Mouse (Mus musculus) brain, adult 10 weeks (tissue): ENCODE measurements around the gene Gm49601. TPM values are rescaled to one million over a fixed set of nuclear protein-coding genes. Genes with fewer than 3 reads are reported as not detected.

ENCODE experiments used
- polyA plus RNA-seq: library from polyadenylated mRNA; stranded (reverse); fragments of 350-450 nt; fragmentation: Illumina TruSeq; extraction: RNeasy Lipid Tissue Mini Kit (QIAGEN cat#74804); gene quantifications from one replicate; pipeline ENCODE4 v1.2.3, GENCODE M21; 2015; ENCODE audit warnings: low read depth, low replicate concordance

Gm49601 gene
- polyA plus RNA-seq = 124 TPM

DNA sequence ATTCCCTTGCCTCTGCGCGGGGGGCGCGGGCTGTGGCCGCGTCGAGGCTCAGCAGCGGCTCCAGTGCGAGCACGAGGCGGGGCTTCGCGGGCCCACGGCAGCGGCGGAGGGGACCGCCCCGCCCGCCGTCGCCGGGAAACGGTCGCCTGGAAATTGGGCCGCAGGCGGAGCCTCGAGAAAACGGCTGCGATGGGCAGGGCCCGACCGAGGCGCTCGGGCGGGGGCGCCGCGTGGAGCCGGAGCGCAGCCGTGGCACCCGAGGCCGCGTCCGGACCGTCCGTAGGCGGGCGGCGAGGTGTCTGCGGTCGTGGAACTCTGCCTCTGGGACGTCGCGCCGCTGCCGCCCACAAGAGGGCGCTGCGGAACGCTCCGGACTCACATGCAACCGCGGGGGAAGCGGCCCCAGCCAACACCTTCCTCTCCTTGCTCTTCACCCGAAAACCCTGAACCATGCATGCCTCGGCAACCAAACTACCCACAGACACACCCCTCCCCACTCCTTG is at the start of gene Gm49601:
Gene Gm49601 (minus strand): TSS at position 52 of the 503 bp plus-strand sequence.

DNA sequence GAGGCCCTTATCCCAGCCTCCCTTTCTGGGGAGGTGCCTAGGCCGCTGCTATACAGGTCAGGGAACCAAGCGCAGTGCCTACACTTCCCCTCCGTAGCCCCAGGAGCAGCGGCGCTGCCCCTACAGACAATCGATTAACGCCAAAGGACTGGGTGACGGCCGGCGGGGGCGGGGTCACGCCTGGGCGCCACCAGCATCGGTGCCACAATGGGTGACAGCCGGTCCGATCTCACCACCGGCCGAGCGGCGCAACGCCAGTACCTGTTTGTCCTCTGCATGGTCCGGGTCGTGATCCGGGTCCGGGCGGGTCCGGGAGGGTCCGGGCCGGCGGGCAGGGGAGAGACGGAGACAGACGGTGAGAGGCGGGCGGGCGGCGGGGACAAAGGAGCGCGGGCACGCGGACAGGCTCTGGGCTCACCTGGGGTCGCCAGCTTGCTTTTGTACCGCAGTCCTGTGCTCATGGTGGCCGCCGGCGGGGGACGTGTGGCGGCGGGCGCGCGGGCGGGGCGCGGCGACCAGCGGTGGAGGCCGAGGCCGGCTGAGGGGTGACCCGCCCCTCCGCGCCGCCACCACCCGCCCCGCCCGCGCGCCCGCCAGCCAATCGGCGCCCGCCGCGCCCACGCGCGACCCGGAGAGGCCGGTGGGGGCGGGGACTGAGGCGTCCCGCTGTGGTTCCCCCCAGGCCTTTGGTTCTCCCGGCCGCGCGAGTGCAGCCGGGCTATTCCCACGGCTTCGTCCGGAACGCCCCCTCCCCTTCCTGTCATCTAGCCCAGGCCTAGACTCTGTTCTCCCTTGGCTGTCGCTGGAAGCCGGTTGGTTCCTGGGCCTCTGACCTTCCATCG is 3.4 kb upstream of the Gm49601 start, which contains the start of gene Sept5:
Gene Sept5 (minus strand): TSS at position 565 of the 842 bp plus-strand sequence.

DNA sequence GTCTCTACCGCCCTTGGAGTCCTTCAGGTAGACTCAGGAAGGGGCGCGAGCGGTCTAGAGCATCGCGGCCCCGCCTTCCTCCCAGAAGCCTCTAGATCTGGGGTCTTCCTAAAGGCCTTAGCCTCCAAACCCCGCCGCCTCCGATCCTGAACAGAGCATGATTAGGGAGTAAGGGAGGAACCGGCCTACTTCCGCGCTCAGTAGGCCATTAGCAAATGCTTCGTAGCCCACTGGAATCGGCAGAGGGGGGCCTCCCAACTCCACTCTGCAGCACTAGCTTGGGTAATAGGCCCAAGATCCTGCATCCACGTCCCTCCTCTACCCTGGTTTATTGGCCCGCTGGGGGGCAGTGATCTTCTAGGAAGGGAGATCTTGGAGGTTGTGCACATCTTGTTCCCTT is 4.2 kb downstream of the Gm49601 start, which contains the start of gene Gp1bb:
Gene Gp1bb (minus strand): TSS at position 385 of the 400 bp plus-strand sequence.

DNA sequence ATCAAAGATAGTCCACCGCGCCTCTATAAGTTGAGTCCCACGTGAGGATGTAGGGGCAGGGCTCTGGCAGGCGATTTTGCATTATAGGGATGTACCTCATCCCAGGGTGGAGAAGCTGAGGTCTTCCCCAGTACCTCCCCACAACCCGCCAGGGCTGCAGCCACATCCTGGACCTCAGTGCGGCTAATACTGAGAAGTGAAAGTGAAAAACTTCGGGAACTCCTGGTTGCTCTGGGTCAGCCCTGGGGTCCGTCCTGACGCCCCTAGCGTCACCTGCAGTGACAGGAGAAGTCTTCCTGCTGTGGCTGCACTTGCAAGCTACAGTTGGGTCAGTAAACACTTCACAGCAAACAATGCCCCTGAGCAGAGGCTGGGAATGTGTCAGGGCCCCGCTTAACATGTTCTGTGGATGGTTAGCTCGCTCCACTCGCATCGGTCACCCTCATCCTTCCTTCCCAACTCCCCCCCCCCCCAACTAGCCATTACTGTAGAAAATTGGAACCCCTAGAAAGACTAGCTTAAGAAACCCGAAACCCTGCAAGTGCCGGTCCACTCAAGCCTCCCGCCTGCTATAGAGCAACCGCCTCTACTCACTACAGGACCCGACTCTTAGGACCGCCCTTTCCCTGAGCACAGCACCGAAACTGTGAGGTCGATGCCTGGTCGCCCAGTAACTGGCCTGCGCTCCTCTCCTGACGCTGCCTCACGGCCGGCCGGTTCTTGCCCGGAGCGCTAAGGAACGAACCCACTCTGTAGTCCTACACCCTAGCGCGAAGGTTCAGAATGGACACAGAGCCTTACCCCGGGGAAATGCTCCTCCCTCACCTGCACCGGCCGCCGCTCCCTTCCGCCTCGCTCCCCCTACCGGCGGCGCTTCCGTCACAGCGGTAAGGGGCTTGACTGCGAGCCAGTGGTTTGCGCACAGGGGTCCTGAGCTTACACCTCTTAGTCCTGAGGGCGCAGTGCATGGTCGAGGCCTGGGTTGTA is 36.1 kb downstream of the Gm49601 start, which contains the start of gene Tbx1:
Gene Tbx1 (minus strand): TSS at position 868 of the 987 bp plus-strand sequence.

Other genes with a start within 250 kb of the Gm49601 start
- gene Txnrd2, start 200.0 kb downstream of the Gm49601 start, polyA plus RNA-seq = 25.3 TPM
- gene Comt, start 199.6 kb downstream of the Gm49601 start, polyA plus RNA-seq = 135 TPM
- gene Gnb1l, start 127.7 kb downstream of the Gm49601 start, polyA plus RNA-seq = 3.7 TPM
- gene Rtl10, start 127.5 kb downstream of the Gm49601 start, polyA plus RNA-seq = 2.8 TPM
- gene Tbx1, start 35.8 kb downstream of the Gm49601 start, polyA plus RNA-seq = 0.94 TPM
- 1.4 TPM for gene Gp1bb, start 4.0 kb downstream of the Gm49601 start, polyA plus RNA-seq
- gene Sept5, start 3.5 kb upstream of the Gm49601 start, polyA plus RNA-seq = 889 TPM
- gene Cldn5, start 150.4 kb upstream of the Gm49601 start, polyA plus RNA-seq = 70.2 TPM
- gene Ufd1, start 185.4 kb upstream of the Gm49601 start, polyA plus RNA-seq = 117 TPM
- gene Cdc45, start 185.6 kb upstream of the Gm49601 start, polyA plus RNA-seq = 3.0 TPM
- gene 2510002D24Rik, start 210.2 kb upstream of the Gm49601 start, polyA plus RNA-seq = 38.8 TPM
- gene Gm28539, start 210.2 kb upstream of the Gm49601 start, polyA plus RNA-seq = not detected